Comparison of ENCODE assay signal across 6 mouse cellular contexts in genomic region chr4:153666626-153667236, GRCm38 (mm10).
DNase-seq lines count a peak whose midpoint lies in the region; ATAC-seq lines count a peak whose summit lies in the region.
"Not testable (repeated sequence)": the region's sequence is repeated elsewhere in the genome, so short reads cannot be mapped to it uniquely, and the experiment has no call there.

No protein-coding gene starts in this region.

- H3K4me2 ChIP-seq in heart, embryonic 11.5 days; liver, embryonic 11.5 days; liver, embryonic 13.5 days; liver, embryonic 15.5 days: not testable (repeated sequence)

- not testable (repeated sequence) for H3K36me3 ChIP-seq in ES-E14 (ENCODE audit: control insufficient read depth, insufficient read depth, low read length, poor library complexity, severe bottlenecking); heart, embryonic 11.5 days (ENCODE audit: control insufficient read depth, insufficient read depth, low read length); liver, embryonic 11.5 days (ENCODE audit: control insufficient read depth, insufficient read depth, low read length); liver, embryonic 13.5 days; liver, embryonic 15.5 days (replicated peaks)

- peak; percentile 44 for ATAC-seq in heart, embryonic 11.5 days (replicated peaks; ENCODE audit: insufficient number of reproducible peaks, low FRiP score, low TSS enrichment)
- ATAC-seq in liver, embryonic 11.5 days (replicated peaks; ENCODE audit: low FRiP score), result 0 out of 2 replicates have a peak, but pooled peaks have one; percentile 19
- ATAC-seq in liver, embryonic 13.5 days (ENCODE audit: low read depth), result peak; percentile 46
- ATAC-seq in liver, embryonic 15.5 days (ENCODE audit: insufficient read depth), result 0 out of 2 replicates have a peak, but pooled peaks have one; percentile 18

- H3K27me3 ChIP-seq in heart, embryonic 11.5 days (ENCODE audit: control insufficient read depth, insufficient read depth, low read length); liver, embryonic 11.5 days (replicated peaks; ENCODE audit: control insufficient read depth, insufficient read depth, low read length); liver, embryonic 13.5 days; liver, embryonic 15.5 days: not testable (repeated sequence)

- not testable (repeated sequence) for H3K4me1 ChIP-seq in ES-E14 (ENCODE audit: control insufficient read depth in 2 of 2, insufficient read depth in 2 of 2, low read length in 2 of 2, poor library complexity in 1 of 2); heart, embryonic 11.5 days (ENCODE audit: control insufficient read depth, insufficient read depth, low read length); liver, embryonic 11.5 days (replicated peaks; ENCODE audit: control insufficient read depth, insufficient read depth, low read length); liver, embryonic 15.5 days (replicated peaks)
- H3K4me1 ChIP-seq in liver, embryonic 13.5 days (replicated peaks), result peaks cover 26% of the 10 kb centered on the region

- WGBS in heart, embryonic 11.5 days (ENCODE audit: insufficient replicate concordance), result 72% methylated on average over 6 of the region's 6 CpGs
- 67% methylated on average over 6 of the region's 6 CpGs for WGBS in liver, embryonic 11.5 days
- 52% methylated on average over 6 of the region's 6 CpGs for WGBS in liver, embryonic 13.5 days (ENCODE audit: insufficient replicate concordance)
- 58% methylated on average over 6 of the region's 6 CpGs for WGBS in liver, embryonic 15.5 days (ENCODE audit: insufficient replicate concordance)

- in situ Hi-C loops in ES-E14 (cut with MboI; ENCODE audit: low sequenced_read_pairs in 2 of 2, unreplicated experiment in 2 of 2), result not testable (repeated sequence)

- not testable (repeated sequence) for H3K9ac ChIP-seq in ES-E14 (ENCODE audit: insufficient read depth, low read depth, low read length, poor library complexity, severe bottlenecking); heart, embryonic 11.5 days (ENCODE audit: low read depth, low read length); liver, embryonic 11.5 days (ENCODE audit: low read depth, low read length); liver, embryonic 13.5 days; liver, embryonic 15.5 days

- H3K4me3 ChIP-seq in ES-E14 (ENCODE audit: insufficient read depth in 1 of 2, low read depth in 1 of 2, low read length in 2 of 2, poor library complexity in 1 of 2, severe bottlenecking in 1 of 2); heart, embryonic 11.5 days (ENCODE audit: low read depth, low read length); liver, embryonic 11.5 days (ENCODE audit: low read depth, low read length); liver, embryonic 13.5 days (replicated peaks); liver, embryonic 15.5 days (replicated peaks): not testable (repeated sequence)

- H3K9me3 ChIP-seq in ES-E14 (ENCODE audit: control insufficient read depth, insufficient read depth, low read depth, low read length); heart, embryonic 11.5 days (replicated peaks; ENCODE audit: control insufficient read depth, low read length); liver, embryonic 11.5 days (ENCODE audit: control insufficient read depth, low read length); liver, embryonic 13.5 days (replicated peaks); liver, embryonic 15.5 days (replicated peaks): not testable (repeated sequence)

- peak; percentile 25 for DNase-seq in ES-E14 (ENCODE audit: low read depth, low spot score)
- peak; percentile 86 for DNase-seq in ZHBTc4 (ENCODE audit: low read depth, low spot score)
- DNase-seq in liver, embryonic 11.5 days (ENCODE audit: low spot score), result not testable (repeated sequence)
- peak; percentile 37 for DNase-seq in liver, embryonic 13.5 days

- H3K27ac ChIP-seq in ES-E14 (ENCODE audit: insufficient read depth, low read depth, low read length, poor library complexity, severe bottlenecking); heart, embryonic 11.5 days (ENCODE audit: low read depth, low read length); liver, embryonic 11.5 days (ENCODE audit: low read depth, low read length); liver, embryonic 13.5 days; liver, embryonic 15.5 days (replicated peaks): not testable (repeated sequence)
